In the genomic region with DNA sequence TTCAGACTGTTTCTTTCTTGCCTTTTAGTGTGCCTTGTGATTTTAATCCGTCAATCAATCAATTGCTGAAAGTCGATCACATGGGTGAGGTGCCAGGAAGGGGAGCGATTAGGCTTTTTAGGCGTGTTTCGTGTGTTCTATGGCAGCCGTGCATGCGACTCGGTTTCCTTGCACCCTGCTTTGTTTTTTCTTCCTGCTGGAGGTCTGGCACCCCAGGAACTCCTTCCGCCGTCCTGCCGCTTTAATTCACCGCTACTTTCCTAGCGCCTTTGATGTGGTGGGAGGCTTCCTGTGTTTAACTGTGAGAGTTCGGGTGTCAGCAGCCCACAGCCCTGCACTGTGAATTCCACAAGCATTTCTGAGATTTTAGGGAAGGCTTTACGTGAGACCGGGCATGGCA, we compare ENCODE assay signal across 9 mouse cellular contexts. TPM values are rescaled to one million over a fixed set of nuclear protein-coding genes. Genes with fewer than 3 reads are reported as not detected.
DNase-seq lines count a peak whose midpoint lies in the region; ATAC-seq and TF ChIP-seq lines count a peak whose summit lies in the region.
"Had no signal": no experiment of that assay in that cellular context is flagged by ENCODE, and none has a peak within 500 bp of the region (broad histone marks: within the 10 kb centered on the region; RNA-seq: fewer than 3 reads in every experiment).

No protein-coding gene starts in this region.

- H3K4me2 ChIP-seq in hindbrain, embryonic 12.5 days (replicated peaks): peak overlapping the region; percentile 52
- H3K4me2 ChIP-seq in midbrain, embryonic 15.5 days: peak overlapping the region; percentile 58

- H3K4me3 ChIP-seq in ES-E14 (ENCODE audit: insufficient read depth in 1 of 2, low read depth in 1 of 2, low read length in 2 of 2, poor library complexity in 1 of 2, severe bottlenecking in 1 of 2): peak overlapping the region; percentile 1 to 2; a peak in 1 of 4 replicates
- peak overlapping the region; percentile 23 for H3K4me3 ChIP-seq in hindbrain, embryonic 12.5 days
- peak overlapping the region; percentile 33 for H3K4me3 ChIP-seq in midbrain, embryonic 15.5 days
- H3K4me3 ChIP-seq: erythroblast, embryonic 14.5 days had no signal

- H3K27ac ChIP-seq in ES-E14 (ENCODE audit: insufficient read depth, low read depth, low read length, poor library complexity, severe bottlenecking): no peak overlapping the region
- H3K27ac ChIP-seq in hindbrain, embryonic 12.5 days: no peak overlapping the region
- H3K27ac ChIP-seq in midbrain, embryonic 15.5 days: no peak overlapping the region

- H3K9me3 ChIP-seq in ES-E14 (ENCODE audit: control insufficient read depth, insufficient read depth, low read depth, low read length): no peaks in the 10 kb centered on the region
- no peaks in the 10 kb centered on the region for H3K9me3 ChIP-seq in hindbrain, embryonic 12.5 days (replicated peaks)
- no peaks in the 10 kb centered on the region for H3K9me3 ChIP-seq in midbrain, embryonic 15.5 days

- H3K4me1 ChIP-seq in ES-E14 (ENCODE audit: control insufficient read depth in 2 of 2, insufficient read depth in 2 of 2, low read length in 2 of 2, poor library complexity in 1 of 2): peaks cover 0 to 7% of the 10 kb centered on the region in 2 experiments; a peak in 2 of 4 replicates
- peaks cover 13% of the 10 kb centered on the region for H3K4me1 ChIP-seq in hindbrain, embryonic 12.5 days
- H3K4me1 ChIP-seq in midbrain, embryonic 15.5 days: peaks cover 23% of the 10 kb centered on the region

- H3K27me3 ChIP-seq in hindbrain, embryonic 12.5 days: peaks cover 31% of the 10 kb centered on the region
- 0 out of 2 replicates have a peak, but pooled peaks cover 5% of the 10 kb centered on the region for H3K27me3 ChIP-seq in midbrain, embryonic 15.5 days (replicated peaks)

- H3K36me3 ChIP-seq in ES-E14 (ENCODE audit: control insufficient read depth, insufficient read depth, low read length, poor library complexity, severe bottlenecking): no peaks in the 10 kb centered on the region
- no peaks in the 10 kb centered on the region for H3K36me3 ChIP-seq in hindbrain, embryonic 12.5 days
- H3K36me3 ChIP-seq in midbrain, embryonic 15.5 days (replicated peaks): no peaks in the 10 kb centered on the region

- H3K9ac ChIP-seq in ES-E14 (ENCODE audit: insufficient read depth, low read depth, low read length, poor library complexity, severe bottlenecking): 0 out of 2 replicates have a peak overlapping the region, but pooled peaks have one; percentile 1
- peak overlapping the region; percentile 55 for H3K9ac ChIP-seq in hindbrain, embryonic 12.5 days
- peak overlapping the region; percentile 20; the same call in 1 of the 2 replicates for H3K9ac ChIP-seq in midbrain, embryonic 15.5 days

- peak; percentile 27 for DNase-seq in adrenal gland, postnatal 14 days
- no peak for DNase-seq in adrenal gland, postnatal 10 days
- DNase-seq in ES-E14 (ENCODE audit: low read depth, low spot score): no peak
- DNase-seq in layer of hippocampus, postnatal 10 days (ENCODE audit: low spot score in 2 of 2): no peak
- no peak for DNase-seq in cerebellum, postnatal 4 days (ENCODE audit: low spot score in 2 of 2)

- WGBS in hindbrain, embryonic 12.5 days: under 1% methylated on average over 16 of the region's 16 CpGs
- WGBS in midbrain, embryonic 15.5 days: under 1% methylated on average over 16 of the region's 16 CpGs

- in situ Hi-C loops in ES-E14 (cut with MboI; ENCODE audit: low sequenced_read_pairs in 2 of 2, unreplicated experiment in 2 of 2): no loop called here

- ATAC-seq in hindbrain, embryonic 12.5 days (ENCODE audit: low FRiP score): no peak
- peak; percentile 30; the same call in 1 of the 2 replicates for ATAC-seq in midbrain, embryonic 15.5 days (replicated peaks)
- ATAC-seq in erythroid progenitor cell, adult 5-6 weeks (replicated peaks; ENCODE audit: low FRiP score, poor library complexity, severe bottlenecking): no peak

TF ChIP-seq in ES-E14, 5 proteins besides CTCF, POLR2A, EP300 and RAD21:
- TF ChIP-seq HCFC1 (IDR thresholded peaks at IDR 0.05; ENCODE audit: borderline replicate concordance, insufficient read depth, low read length) (no peak), ZC3H11A (IDR thresholded peaks at IDR 0.05; ENCODE audit: borderline replicate concordance, low read depth, low read length) (no peak), MAFK (IDR thresholded peaks at IDR 0.05; ENCODE audit: insufficient read depth, low read depth, low read length) (no peak), ZNF384 (IDR thresholded peaks at IDR 0.05; ENCODE audit: low read depth, low read length) (no peak), CHD2 (IDR thresholded peaks at IDR 0.05; ENCODE audit: low read depth, low read length) (no peak)

RNA-seq across cellular contexts. Expression of gene Tnfrsf19, which starts 10.2 kb away (rescaled TPM):
- total RNA-seq in adrenal gland, postnatal 14 days (2021): 30.8 and 31.4 TPM in 2 replicates
- total RNA-seq in adrenal gland, postnatal 10 days (2021): 10 to 100 TPM; 26.5 to 28.8 TPM
- 13.2 and 28.2 TPM in 2 replicates for total RNA-seq in ES-E14 (2012; rRNA removed)
- polyA plus RNA-seq in hindbrain, embryonic 12.5 days (2016; fragmentation: Nextera tagmentation; extraction: Ambion mirVana): 55.8 and 57.2 TPM in 2 replicates
- polyA plus RNA-seq in midbrain, embryonic 15.5 days (2015; fragmentation: Nextera tagmentation; extraction: Ambion mirVana): 37.2 and 40.5 TPM in 2 replicates
- 10 to 100 TPM; 75.9 to 87.9 TPM for total RNA-seq in layer of hippocampus, postnatal 10 days (2021)
- total RNA-seq in erythroid progenitor cell, adult 5-6 weeks (2015; ENCODE audit: low replicate concordance): 1.8 TPM in 1 of 2 replicates, not detected in the other
- total RNA-seq in erythroid progenitor cell, adult 5-6 weeks (2017; ENCODE audit: low replicate concordance): 1.8 and 3.2 TPM in 2 replicates
- polyA plus RNA-seq: erythroblast, embryonic 14.5 days had no signal

Comparison
In these comparisons a context has a peak if more than half of its experiments do, and no peak if none do; other contexts are left out.
1. H3K9ac ChIP-seq: peak in every context shown above with its lines; median percentile 55 in hindbrain, embryonic 12.5 days; 20 in midbrain, embryonic 15.5 days; 1 in ES-E14.